Mouse (Mus musculus): ENCODE measurements around the gene Grin3b.

Gene Grin3b

GRCm38 (mm10) chr10:79989870-79990269 lies 19.4 kb downstream of the Grin3b start:
- DNase-seq, result peak; percentile 80 to 94

DNA sequence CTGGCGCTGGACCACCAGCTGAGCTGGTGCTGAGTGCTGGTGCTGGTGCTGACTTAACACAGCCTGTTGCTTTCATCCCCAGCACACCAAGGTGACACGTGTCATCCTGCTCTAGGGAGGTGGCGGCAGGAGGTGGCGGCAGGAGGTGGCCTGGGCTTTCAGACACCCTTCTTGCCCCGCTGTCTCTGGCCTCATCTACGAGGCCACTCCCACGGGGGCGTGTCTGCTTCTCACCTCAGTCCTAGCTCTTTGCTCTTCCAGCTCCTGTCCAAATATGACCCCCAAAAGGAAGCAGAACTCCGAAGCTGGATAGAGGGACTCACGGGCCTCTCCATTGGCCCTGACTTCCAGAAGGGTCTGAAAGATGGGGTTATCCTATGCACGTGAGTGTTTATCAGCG lies 20.6 kb downstream of the Grin3b start:
- peak in 1 of 2 experiments; percentile 41 for DNase-seq

GRCm38 (mm10) chr10:79991548-79991947 lies 21.0 kb downstream of the Grin3b start:
- DNase-seq, result no peak

DNA sequence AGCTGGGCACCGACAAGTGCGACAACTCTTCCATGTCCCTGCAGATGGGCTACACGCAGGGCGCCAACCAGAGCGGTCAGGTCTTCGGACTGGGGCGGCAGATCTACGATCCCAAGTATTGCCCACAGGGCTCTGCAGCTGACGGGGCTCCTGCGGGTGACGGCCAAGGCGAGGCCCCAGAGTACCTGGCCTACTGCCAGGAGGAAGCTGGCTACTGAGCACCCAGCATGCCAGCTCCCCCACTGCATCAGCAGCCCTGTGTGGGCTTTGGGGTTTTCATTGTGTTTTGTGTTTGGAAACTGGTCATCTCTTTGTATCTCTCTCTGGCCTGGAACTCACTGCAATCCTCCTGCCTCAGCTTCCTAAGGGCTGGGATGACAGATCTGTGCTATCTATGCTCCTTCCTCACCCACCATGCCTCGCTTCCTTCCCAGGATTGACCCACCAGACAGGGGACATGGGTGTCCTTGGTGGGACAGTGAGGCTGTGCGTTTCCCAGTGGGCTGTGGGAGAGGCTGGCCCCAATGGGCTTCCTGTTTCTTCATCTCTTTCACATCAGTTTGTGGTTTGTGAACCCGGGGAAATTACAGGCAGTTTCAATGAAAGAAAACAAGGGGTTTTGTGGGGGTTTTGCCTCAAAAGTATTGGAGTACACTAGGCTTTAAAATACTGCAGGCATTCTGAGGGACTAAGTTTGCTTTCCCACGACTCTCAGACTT lies 24.0 kb downstream of the Grin3b start:
- peak; percentile 65 to 69 for DNase-seq

- no peak for DNase-seq
These were observed 25.1 kb downstream of the Grin3b start for GRCm38 (mm10) chr10:79995636-79996035.

DNA sequence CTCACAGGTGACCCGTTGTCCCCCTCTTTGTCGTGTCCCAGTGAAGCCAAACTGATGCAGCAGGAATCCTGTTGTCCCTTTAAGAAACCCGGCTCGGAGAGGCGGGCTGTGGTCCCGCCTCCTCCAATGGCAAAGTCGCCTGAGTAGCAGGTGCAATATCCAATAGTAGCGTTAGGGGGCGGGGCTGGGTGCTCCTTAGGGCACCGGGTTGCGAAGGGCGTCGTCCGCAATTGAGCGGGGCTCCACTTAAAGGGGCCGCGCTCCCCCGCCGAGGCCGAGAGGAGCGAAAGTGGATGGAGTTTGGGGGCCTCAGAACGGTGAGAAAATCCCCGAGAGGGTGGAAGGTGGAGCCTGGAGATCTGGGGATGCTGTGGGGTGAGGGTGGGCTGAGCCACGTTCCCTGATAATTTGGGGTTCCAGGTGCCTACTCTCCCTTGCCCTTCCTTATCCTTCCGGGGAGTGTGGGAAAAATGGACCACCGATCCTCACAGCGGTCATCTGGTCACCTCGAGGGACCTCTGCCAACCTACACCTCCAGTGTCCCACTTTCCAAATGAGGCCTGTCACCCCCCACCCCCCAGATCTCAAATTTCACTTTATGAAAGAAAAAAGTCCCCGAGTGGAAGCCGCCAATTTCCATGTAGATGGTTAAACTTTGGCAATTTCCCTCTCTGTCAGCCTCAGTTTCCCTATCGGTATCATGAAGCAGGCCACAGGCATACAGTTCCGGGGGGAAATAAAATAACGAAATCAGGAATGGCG lies 25.9 kb downstream of the Grin3b start, which contains the start of gene Abca7:
Gene Abca7 (plus strand): TSS at position 223 of the 762 bp plus-strand sequence.
- DNase-seq, result peak; percentile 96 to 99

GRCm38 (mm10) chr10:79997034-79997760 lies 26.7 kb downstream of the Grin3b start:
- peak; percentile 79 to 81 for DNase-seq

DNA sequence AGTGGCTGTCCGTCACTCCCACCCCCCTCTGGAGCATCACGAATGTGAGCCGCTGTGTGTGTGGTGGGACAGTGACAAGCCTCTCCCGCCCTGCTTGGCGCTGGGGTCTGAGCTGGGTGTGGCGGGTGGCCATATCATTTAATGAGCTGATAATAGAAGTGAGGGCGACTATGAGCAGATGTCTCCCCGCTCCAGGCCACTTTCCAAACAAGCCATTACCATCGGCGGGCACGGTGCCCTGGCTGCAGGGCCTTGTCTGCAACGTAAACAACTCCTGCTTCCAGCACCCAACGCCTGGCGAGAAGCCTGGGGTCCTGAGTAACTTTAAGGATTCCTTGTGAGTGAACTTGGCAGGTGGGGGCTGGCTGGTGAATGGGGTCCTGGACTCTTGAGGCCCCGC lies 27.3 kb downstream of the Grin3b start:
- peak; percentile 68 to 88 for DNase-seq

GRCm38 (mm10) chr10:80001945-80002344 lies 31.4 kb downstream of the Grin3b start:
- DNase-seq, result no peak

GRCm38 (mm10) chr10:80002829-80003228 lies 32.3 kb downstream of the Grin3b start:
- no peak for DNase-seq

DNA sequence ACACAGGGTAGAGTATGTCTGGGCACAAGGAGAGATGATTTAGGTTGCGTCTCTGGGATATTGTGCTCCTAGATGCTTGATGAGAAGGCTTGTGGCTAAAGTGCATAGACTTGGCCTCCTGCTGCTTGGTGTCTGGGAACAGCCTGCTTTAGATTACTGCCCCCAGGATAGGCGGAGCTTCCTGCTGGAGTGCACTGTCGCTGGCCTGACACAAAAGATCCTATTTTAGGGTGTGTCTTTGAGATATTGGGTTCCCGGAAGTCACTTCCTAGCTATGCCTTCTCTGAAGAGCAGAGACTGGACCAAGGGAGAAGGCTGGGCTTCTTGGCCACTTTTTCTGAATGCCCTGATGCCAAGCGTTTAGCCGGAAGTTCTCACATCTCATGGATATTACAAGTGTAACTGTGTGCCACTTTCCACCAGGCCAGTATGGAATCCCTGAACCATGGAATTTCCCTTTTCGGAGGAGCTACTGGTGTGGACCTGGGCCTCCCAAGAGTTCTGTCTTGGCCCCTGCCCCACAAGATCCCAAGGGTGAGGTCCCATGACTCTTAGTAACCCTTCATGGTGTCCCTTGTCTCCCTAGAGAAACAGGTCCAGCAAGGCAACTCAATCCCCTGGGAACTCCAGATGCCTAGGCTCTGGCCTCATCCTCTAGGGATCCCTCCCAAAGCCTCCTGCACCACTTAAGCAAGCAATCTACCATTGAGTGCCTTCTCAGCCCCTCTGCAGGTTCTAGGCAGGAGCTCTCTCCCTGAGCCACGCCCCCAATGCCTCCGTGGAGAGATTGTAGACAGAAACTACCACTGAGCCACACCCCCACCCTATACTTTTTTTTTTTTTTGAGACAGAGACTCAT lies 33.1 kb downstream of the Grin3b start:
- peak in 1 of 2 experiments; percentile 50 for DNase-seq

GRCm38 (mm10) chr10:80004233-80004705 lies 33.8 kb downstream of the Grin3b start:
- DNase-seq, result no peak

DNA sequence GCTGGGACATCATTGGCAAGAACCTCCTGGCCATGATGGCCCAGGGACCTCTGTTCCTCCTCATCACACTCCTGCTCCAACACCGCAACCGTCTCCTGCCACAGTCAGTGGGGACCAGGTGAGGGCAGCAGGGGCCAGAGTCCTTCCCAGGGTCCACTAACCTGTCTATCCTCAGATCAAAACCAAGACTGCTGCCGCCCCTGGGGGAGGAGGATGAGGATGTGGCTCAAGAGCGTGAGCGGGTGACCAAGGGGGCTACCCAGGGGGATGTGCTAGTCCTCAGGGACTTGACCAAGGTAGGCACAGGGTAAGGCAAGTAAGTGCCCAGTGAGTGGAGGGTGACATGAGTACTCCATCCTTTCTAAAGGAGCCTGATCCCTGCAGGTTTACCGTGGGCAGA lies 41.2 kb downstream of the Grin3b start:
- no peak for DNase-seq

DNA sequence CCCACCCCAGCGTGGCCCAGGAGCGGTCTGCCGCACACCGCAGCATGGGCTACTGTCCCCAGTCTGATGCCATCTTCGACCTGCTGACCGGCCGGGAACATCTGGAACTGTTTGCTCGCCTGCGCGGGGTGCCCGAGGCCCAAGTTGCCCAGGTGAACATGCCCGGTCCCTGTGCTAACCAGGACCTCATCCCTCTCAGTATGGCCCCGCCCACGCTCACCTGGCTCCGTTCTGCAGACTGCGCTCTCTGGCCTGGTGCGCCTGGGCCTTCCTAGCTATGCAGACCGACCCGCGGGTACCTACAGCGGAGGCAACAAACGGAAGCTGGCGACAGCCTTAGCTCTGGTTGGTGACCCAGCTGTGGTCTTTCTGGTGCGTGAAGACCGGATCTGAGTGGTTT lies 43.1 kb downstream of the Grin3b start:
- DNase-seq, result no peak

DNA sequence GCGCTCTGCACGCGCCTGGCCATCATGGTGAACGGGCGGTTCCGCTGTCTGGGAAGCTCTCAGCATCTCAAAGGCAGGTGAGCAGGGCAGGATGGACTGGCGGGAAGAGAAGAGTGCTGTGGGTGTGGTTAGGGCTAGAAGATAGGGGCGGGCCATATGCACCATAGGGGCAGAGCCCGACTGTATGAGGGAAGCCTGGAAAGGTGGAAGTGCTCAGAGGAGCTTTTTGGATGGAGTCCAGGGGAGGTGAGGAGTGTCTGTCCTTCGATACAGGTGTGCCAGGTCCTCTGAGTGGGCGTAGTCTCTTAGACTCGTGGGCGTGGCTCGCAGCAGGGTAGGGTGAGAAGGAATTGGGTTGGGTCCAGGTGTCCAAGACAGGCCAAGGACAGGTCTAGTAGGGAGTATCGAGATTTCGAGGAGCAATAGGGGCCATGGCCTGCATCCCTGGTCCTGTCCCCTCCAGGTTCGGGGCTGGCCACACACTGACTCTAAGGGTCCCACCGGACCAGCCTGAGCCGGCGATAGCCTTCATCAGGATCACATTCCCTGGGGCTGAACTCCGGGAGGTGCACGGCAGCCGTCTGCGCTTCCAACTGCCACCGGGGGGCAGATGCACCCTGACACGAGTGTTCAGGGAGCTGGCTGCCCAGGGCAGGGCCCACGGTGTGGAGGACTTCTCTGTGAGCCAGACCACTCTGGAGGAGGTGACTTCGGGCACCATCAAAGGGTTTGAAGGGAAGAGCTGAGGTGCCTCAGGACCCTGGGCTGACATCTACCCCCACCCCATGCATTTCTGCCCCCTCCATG lies 44.2 kb downstream of the Grin3b start:
- peak; percentile 64 to 78 for DNase-seq

DNA sequence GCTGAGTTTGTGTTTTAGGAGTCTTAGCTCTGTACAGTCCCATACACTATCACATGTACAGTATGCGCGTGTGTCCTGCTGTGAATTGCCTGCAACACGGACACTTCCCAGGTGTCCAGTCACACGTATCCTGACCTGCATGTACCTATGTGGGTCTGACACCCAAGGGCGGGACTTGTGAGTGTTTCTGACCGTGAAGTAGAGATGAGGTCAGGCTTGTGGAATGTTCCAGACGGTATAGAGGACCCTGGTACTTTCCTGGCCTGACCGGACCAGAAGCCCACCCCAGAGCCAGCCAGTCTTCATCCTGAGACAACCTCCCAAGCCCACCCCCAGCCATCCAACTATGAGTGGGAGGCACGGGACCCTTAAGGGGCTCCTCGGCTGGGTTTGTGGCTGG lies 45.1 kb downstream of the Grin3b start:
- DNase-seq, result peak; percentile 59 to 70

GRCm38 (mm10) chr10:80016511-80016910 lies 46.0 kb downstream of the Grin3b start, which contains the start of gene Arhgap45:
Gene Arhgap45, plus strand, starts transcription at chr10:80016653.
- peak; percentile 77 to 78 for DNase-seq

GRCm38 (mm10) chr10:80016931-80017330 lies 46.4 kb downstream of the Grin3b start:
- no peak for DNase-seq

DNA sequence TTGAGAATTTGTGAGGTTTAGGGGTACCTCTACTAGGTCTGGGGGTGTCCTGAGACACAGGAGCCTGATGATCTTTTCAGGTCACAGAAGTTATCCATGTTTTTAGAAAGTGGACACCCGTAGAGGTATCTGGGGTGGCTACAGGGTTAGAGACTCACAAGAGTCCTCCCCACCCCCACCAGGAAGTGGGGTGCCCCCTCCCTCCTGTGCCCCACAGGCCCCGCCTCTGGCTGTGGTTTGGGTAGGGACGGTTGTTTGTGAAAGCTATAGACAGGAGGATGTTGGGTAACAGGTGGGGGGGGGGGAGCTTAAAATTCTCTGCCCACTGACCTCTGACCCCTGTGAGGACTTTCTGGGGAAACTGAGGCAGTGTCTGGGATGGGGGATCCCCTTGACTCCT lies 46.8 kb downstream of the Grin3b start:
- peak; percentile 84 to 85 for DNase-seq

GRCm38 (mm10) chr10:80017771-80018170 lies 47.3 kb downstream of the Grin3b start:
- DNase-seq, result no peak

DNA sequence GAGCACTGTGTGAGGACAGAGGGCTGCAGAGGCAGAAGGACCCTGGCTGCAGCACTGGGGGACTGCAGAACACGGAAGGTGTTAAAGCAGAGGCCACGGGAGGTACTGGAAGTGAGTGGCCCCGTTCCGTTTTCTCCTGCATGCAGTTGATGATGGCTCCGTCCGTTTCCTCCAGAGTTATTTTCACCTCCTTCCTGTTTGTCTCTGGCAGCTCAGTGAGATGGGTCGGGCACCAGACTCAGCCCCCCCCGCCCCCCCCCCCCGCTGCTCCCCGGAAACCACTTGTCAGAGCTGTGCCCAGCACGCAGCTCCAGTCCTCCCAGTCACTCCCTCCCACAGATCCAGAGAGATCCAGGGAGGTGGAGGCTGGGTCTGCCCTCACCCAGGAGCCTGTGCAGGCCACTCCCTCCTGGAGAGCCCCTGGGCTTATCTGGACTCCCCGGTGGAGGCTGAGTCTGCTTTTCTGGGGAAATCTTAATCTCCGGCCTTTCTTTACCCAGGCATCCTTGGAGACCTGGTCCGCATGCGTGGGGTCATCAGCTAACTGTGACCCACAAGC lies 48.3 kb downstream of the Grin3b start:
- peak; percentile 68 to 78 for DNase-seq

Measured in lung, postnatal 4 days (tissue).